Mouse (Mus musculus) lung, postnatal 0 days (tissue): ENCODE data around the gene D630003M21Rik.

Source experiments
- CTCF ChIP-seq: IDR thresholded peaks from 2 replicates; pipeline ENCODE4 v1.5.1; 2016; ENCODE audit warnings: antibody characterized with exemption, mild to moderate bottlenecking
- EP300 ChIP-seq: IDR thresholded peaks from 2 replicates; pipeline ENCODE4 v1.6.1; 2016; ENCODE audit warnings: antibody characterized with exemption, mild to moderate bottlenecking, control low read depth

DNA sequence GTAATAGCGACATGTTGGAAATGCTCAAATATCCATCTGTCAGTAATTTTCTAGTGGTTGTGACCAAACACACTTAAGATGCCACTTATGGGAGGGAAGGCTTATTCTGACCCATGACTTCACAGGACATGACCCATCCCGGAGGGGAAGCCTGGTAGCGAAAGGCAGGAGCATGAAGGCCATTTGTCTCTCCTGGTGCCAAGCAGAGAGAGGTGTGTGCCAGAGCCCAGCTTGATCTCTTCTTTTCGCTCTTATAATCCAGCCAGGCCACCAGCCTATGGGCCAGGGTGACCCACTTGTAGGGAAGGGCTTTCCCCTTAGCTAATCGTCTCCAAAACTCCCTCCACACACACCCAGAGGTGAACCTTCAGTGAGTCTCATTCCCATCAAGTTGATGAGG lies 9.1 kb upstream of the D630003M21Rik start:
- TF ChIP-seq CTCF (no peak), EP300 (no peak)
